Mouse (Mus musculus) olfactory bulb, adult 2 months (tissue): ENCODE data around the gene Fxyd5. TPM values are rescaled to one million over a fixed set of nuclear protein-coding genes. Genes with fewer than 3 reads are reported as not detected.
A peak's percentile ranks its signal among the peaks of the same experiment; 100 is the strongest.

ENCODE experiments used
- H3K27ac ChIP-seq: fragments of 200-500 bp; 2 replicates; pipeline ENCODE4 v1.5.1; 2012; ENCODE audit warnings: low read depth, low read length; ENCODE audit not compliant: insufficient read depth
- H3K4me1 ChIP-seq: fragments of 200-500 bp; 2 replicates; pipeline ENCODE4 v1.6.1; 2012; ENCODE audit warnings: low read length; ENCODE audit not compliant: control insufficient read depth, insufficient read depth
- H3K4me3 ChIP-seq: fragments of 200-500 bp; 2 replicates; pipeline ENCODE4 v1.5.1; 2012; ENCODE audit warnings: mild to moderate bottlenecking, low read depth, low read length, moderate library complexity; ENCODE audit not compliant: insufficient read depth
- CTCF ChIP-seq: fragments of 200-500 bp; IDR thresholded peaks from 2 replicates; pipeline ENCODE4 v1.5.1; 2012; ENCODE audit warnings: low read depth, mild to moderate bottlenecking, low read length, moderate library complexity; ENCODE audit not compliant: insufficient read depth
- POLR2A ChIP-seq: fragments of 200-500 bp; IDR thresholded peaks from 2 replicates; pipeline ENCODE4 v1.6.1; 2012; ENCODE audit warnings: mild to moderate bottlenecking, low read depth, low read length, moderate library complexity; ENCODE audit not compliant: insufficient read depth
- WGBS: fragments of 180-500 bp; shearing (Covaris S2); methylation state at CpG from one replicate; pipeline ENCODE4 v1.1.7; 2018; 5-methylcytosine and 5-hydroxymethylcytosine counted together
- polyA plus RNA-seq: library from polyadenylated mRNA; stranded (reverse); fragments of >200 nt; gene quantifications from 2 replicates; pipeline ENCODE4 v1.2.4, GENCODE M21; 2012; ENCODE audit warnings: low replicate concordance; ENCODE audit not compliant: missing spikeins, insufficient read depth, insufficient read length

Gene Fxyd5
- polyA plus RNA-seq, 1 experiment: not detected

DNA sequence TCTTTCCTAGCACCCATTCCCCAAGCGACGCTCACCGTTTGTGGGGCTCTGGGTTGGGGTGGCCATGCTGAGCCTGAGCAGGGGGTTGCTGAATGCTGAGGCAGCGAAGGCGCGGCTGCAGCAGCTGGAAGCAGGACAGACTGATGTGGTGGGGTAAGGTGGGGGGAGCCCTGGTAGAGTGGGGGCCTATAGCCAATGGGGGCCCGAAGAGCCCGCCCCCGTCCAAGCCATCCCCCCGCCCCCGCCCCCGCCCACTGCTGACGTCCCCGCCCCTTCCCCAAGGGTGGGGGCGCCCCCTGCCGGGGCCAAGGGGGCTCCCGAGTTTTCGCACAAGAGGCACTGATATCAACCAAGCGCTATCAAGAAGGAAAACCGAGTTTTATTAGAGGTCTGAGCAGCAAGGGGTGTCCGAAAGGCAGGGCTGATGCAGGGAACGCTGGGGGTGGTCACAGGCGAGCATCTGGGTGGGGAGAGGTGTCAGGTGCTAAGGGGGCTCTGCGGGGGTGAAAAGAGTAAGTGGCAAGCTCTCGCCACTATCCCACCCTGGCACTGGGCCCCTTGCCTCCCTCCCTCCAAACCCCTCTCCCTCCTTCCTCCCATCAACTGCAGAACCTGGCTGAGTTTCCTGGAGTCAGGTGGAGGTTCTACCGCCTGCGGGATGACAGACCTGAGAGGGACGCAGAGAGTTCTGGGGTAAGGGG is 9.2 kb upstream of the Fxyd5 start, which contains the start of gene Fxyd7:
TSS of gene Fxyd7 (minus strand) at position 147 of the 701 bp plus-strand sequence.
- TF ChIP-seq POLR2A (no peak), CTCF (no peak)
- Histone ChIP-seq H3K27ac (no peak within 1 kb of the TSS), H3K4me3 (peak within 1 kb of the TSS; percentile 33), H3K4me1 (peaks cover 37% of the 10 kb centered on the region)
- 5% methylated on average over 27 of the region's 28 CpGs for WGBS

DNA sequence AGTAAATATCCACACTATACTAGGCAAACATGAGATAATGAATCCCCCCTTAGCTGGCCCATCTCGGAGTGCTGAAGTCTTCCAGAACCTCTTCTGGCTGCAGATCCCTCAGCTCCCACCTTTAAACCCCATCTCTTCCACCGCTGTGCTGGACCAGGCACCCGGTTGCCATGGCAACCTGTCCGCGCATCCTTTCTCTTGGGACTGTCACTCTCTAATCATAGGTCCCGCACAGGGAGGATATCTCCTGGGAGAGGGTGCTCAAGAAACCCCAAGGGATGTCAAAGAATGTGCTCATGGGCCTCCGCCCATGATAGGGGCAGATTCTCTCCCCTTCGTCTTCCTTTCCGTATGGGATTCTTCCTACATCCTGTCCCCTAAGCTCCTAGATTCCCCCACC is 8.6 kb upstream of the Fxyd5 start:
- 1% methylated on average over 9 of the region's 9 CpGs for WGBS
- TF ChIP-seq CTCF: no peak
- TF ChIP-seq POLR2A: no peak
- Histone ChIP-seq H3K4me3 (peak overlapping the region; percentile 30), H3K27ac (no peak overlapping the region), H3K4me1 (peaks cover 37% of the 10 kb centered on the region)

GRCm38 (mm10) chr7:31050487-31050886 is 8.2 kb upstream of the Fxyd5 start:
- WGBS: 14% methylated on average over 6 of the region's 6 CpGs
- H3K4me3 ChIP-seq: peak overlapping the region; percentile 33; the same call in 1 of the 2 replicates
- H3K27ac ChIP-seq: no peak overlapping the region
- peaks cover 37% of the 10 kb centered on the region for H3K4me1 ChIP-seq
- TF ChIP-seq CTCF (no peak), POLR2A (no peak)

DNA sequence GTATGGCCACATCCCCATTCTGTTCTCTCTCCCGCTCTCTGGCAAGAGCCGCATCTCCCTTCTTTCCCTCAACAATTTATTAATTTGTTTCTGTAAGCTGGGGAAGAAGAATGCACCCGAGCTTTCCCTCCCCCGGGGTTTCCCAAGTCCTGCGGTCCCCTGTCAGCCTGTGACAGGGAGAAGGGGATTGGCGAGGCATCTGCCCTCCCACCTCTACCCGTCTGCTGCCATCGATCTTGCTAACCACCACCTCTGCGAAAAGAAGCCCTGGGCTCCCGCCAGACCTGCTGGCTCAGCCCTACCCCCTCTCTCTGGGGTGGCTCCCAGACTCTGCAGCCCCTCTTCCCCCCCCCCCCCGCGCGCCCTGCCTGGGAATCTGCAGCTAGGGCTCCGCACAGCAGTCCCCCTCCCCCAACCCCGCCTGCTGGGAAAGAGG is 7.6 kb upstream of the Fxyd5 start:
- no peak overlapping the region for H3K27ac ChIP-seq

DNA sequence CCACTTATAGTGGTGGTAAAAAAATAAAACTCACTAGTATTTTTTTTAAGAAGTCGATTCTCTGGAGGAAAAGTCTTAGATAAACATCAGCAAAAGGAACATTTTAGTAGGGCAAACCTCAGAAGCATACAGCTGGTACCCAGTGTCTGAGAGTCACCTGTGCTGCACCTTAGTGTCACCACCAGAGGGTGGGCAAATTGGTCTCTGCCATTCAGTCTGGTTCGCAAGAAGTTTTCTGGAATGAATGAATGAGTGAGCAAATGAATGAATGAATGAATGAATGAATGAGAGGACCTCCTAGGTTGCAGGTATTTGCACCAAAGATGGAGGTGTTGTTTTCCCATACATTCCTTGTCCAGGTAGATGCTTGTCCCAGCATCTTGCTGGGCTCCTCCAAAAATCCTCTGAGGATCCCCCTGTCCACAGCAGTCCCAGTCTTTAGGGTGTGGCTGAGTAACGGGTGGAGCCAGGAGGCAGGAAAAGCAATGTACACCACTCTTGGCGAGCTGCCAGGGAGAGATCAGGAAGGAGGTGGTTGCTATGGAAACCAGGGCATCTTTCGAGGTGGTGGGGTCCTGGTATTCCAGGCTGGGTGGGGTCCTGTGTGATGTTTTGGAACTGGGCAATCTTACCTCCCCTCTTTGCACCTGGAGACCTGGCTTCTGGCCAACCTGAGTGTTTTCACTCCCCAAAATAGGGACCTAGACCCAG is 7.0 kb upstream of the Fxyd5 start:
- TF ChIP-seq CTCF (no peak), POLR2A (no peak)
- peak overlapping the region; percentile 33 for H3K4me3 ChIP-seq
- H3K27ac ChIP-seq: no peak overlapping the region
- 18% methylated on average over 5 of the region's 5 CpGs for WGBS
- peaks cover 37% of the 10 kb centered on the region for H3K4me1 ChIP-seq

More for the DNA sequence above, 7.6 kb upstream of the Fxyd5 start:
- 4% methylated on average over 15 of the region's 15 CpGs for WGBS
- TF ChIP-seq CTCF (no peak), POLR2A (no peak)
- Histone ChIP-seq H3K4me3 (peak overlapping the region; percentile 33), H3K4me1 (peaks cover 37% of the 10 kb centered on the region)

DNA sequence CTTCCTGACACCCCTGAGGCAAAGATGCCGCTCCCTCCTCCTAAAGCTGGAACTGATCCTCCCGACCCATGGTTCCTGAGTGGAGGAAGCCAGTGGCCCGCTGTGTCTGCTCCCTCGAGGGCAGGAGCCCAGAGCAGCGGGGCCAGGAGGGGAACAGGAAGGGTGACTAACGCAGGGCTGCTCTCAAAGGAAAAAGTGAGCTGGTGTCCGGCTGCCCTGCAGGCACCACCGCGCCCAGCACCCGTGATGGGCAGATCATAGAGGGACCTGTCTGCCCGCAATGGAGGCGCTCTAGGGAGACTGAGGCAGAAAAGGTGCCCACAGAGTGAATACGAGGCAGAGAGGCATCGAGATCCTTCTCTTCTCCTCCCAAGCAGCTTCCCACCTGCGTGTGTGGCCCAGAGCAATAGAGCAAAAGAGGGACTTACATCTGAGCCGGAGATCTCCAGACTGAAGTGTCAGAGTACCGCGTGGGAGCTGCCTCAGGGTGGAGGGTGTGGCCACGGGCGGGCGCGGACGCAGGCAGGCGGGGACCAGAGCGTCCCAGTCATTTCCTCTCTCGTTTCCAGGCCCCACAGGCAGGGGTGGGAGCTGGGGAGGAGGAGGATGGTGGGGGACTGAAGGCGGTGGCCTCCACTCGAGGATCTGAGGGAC is 492 bp downstream of the Fxyd5 start:
- Histone ChIP-seq H3K27ac (no peak overlapping the region), H3K4me3 (peak overlapping the region; percentile 22), H3K4me1 (peaks cover 8% of the 10 kb centered on the region)
- 14% methylated on average over 28 of the region's 28 CpGs for WGBS
- TF ChIP-seq CTCF: no peak
- no peak for TF ChIP-seq POLR2A

DNA sequence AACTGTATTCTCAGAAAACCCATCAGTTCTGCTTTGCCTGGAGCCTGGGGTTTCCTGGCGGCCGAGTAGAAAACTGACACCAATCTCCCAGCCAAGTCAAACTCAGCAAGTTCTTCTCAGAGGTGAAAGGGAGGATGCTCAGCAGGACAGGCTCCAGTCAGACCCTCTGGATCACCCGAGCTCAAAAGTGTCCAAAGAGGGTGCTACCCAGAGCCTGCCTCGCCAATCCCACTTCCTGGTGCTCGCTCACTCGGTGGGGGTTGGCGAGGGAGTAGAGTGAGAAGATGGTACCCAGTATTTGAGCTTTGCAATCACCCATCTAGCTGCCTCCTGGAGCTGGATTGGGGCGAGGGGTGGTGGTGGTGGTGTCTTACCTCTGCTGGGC is 1.3 kb downstream of the Fxyd5 start:
- no peak overlapping the region for H3K4me3 ChIP-seq
- WGBS: 52% methylated on average over 8 of the region's 8 CpGs
- H3K27ac ChIP-seq: no peak overlapping the region
- H3K4me1 ChIP-seq: peaks cover 8% of the 10 kb centered on the region
- TF ChIP-seq CTCF (no peak), POLR2A (no peak)

GRCm38 (mm10) chr7:31040281-31041022 is 1.8 kb downstream of the Fxyd5 start:
- 84% methylated on average over 12 of the region's 12 CpGs for WGBS

More at GRCm38 (mm10) chr7:31040281-31041022, 1.8 kb downstream of the Fxyd5 start:
- TF ChIP-seq POLR2A (no peak), CTCF (no peak)
- H3K4me3 ChIP-seq: no peak overlapping the region
- peaks cover 8% of the 10 kb centered on the region for H3K4me1 ChIP-seq
- H3K27ac ChIP-seq: no peak overlapping the region
